Mouse (Mus musculus) CH12.LX (cell line): Measurements from ENCODE around the gene Psmd13.

Source experiments
- CTCF ChIP-seq, 2 experiments: IDR thresholded peaks in 1 of 2; conservative IDR thresholded peaks in 1 of 2; 2 replicates each; pipeline ENCODE4 v1.5.1; 2011 to 2012; ENCODE audit warnings: low read depth in 2 of 2, low read length in 2 of 2, improper control_type of control experiment in 1 of 2, inconsistent platforms in 1 of 2, mild to moderate bottlenecking in 1 of 2, moderate library complexity in 1 of 2
- GABPA ChIP-seq: IDR thresholded peaks from 2 replicates; pipeline ENCODE4 v1.6.1; 2012; ENCODE audit warnings: low read depth, low read length, improper control_type of control experiment, inconsistent platforms; ENCODE audit not compliant: insufficient replicate concordance
- MAFK ChIP-seq: IDR thresholded peaks from 2 replicates; pipeline ENCODE4 v1.6.1; 2011; ENCODE audit warnings: low read length, improper control_type of control experiment; ENCODE audit not compliant: insufficient replicate concordance
- MAZ ChIP-seq: IDR thresholded peaks from 2 replicates; pipeline ENCODE4 v1.6.1; 2012; ENCODE audit warnings: low read depth, mild to moderate bottlenecking, inconsistent platforms, low read length, improper control_type of control experiment, moderate library complexity
- PAX5 ChIP-seq: IDR thresholded peaks from 2 replicates; pipeline ENCODE4 v1.6.1; 2012; ENCODE audit warnings: low read length, inconsistent platforms, mixed read lengths
- POLR2AphosphoS2 ChIP-seq: IDR thresholded peaks from 2 replicates; pipeline ENCODE4 v1.6.1; 2011; ENCODE audit warnings: low read depth, low read length, improper control_type of control experiment
- RAD21 ChIP-seq: IDR thresholded peaks from 2 replicates; pipeline ENCODE4 v1.6.1; 2011; ENCODE audit warnings: low read depth, mild to moderate bottlenecking, low read length, improper control_type of control experiment, moderate library complexity
- TCF12 ChIP-seq: IDR thresholded peaks from 2 replicates; pipeline ENCODE4 v1.6.1; 2014; ENCODE audit warnings: low read depth, mild to moderate bottlenecking, inconsistent platforms, low read length, improper control_type of control experiment
- USF1 ChIP-seq: IDR thresholded peaks from 2 replicates; pipeline ENCODE4 v1.6.1; 2014; ENCODE audit warnings: low read depth, mild to moderate bottlenecking, inconsistent platforms, low read length, improper control_type of control experiment

GRCm38 (mm10) chr7:140912846-140913482 is 31.2 kb downstream of the Psmd13 start:
- TF ChIP-seq MAFK (no peak), CTCF (conservative IDR thresholded peaks at IDR 0.05 in 1 of 2, IDR thresholded peaks at IDR 0.05 in 1 of 2; ENCODE audit: low read depth in 2 of 2, low read length in 2 of 2) (no peak), PAX5 (no peak), USF1 (no peak), POLR2AphosphoS2 (no peak), MAZ (no peak), RAD21 (no peak), TCF12 (no peak), GABPA (no peak)
